Mouse (Mus musculus) liver, embryonic 14.5 days (tissue): Measurements from ENCODE around the gene Arl6ip4.

Experiments used
- CTCF ChIP-seq: IDR thresholded peaks from 2 replicates; pipeline ENCODE4 v1.5.1; 2016; ENCODE audit warnings: antibody characterized with exemption, low read depth, control low read depth
- EP300 ChIP-seq: IDR thresholded peaks from 2 replicates; pipeline ENCODE4 v1.6.1; 2016; ENCODE audit warnings: antibody characterized with exemption, low read depth

GRCm38 (mm10) chr5:124165622-124166570 lies 50.0 kb downstream of the Arl6ip4 start:
- TF ChIP-seq EP300 (no peak), CTCF (no peak)
